Mouse (Mus musculus) stomach, embryonic 14.5 days (tissue): ENCODE measurements around the gene Pycard. TPM values are rescaled to one million over a fixed set of nuclear protein-coding genes. Genes with fewer than 3 reads are reported as not detected.

Source experiments
- ATAC-seq: fragments of 200-750 bp; cut with Nextera tagmentation; 2 replicates; pipeline ENCODE4 v1.8.0; 2017; ENCODE audit warnings: low read depth, moderate TSS enrichment; ENCODE audit not compliant: insufficient number of reproducible peaks, insufficient read depth, low FRiP score
- H3K27ac ChIP-seq: fragments of 300-500 bp; sonication (generic); 2 replicates; pipeline ENCODE4 v1.5.1; 2014; ENCODE audit warnings: mild to moderate bottlenecking, low read length, moderate library complexity, mixed read lengths
- H3K27me3 ChIP-seq: fragments of 300-500 bp; sonication (generic); 2 replicates; pipeline ENCODE4 v1.6.1; 2014; ENCODE audit warnings: low read length, control low read depth, mixed read lengths; ENCODE audit not compliant: control insufficient read depth, insufficient read depth
- H3K36me3 ChIP-seq: fragments of 300-500 bp; sonication (generic); 2 replicates; pipeline ENCODE4 v1.6.1; 2014; ENCODE audit warnings: mild to moderate bottlenecking, control low read depth, low read length, moderate library complexity, mixed read lengths; ENCODE audit not compliant: control insufficient read depth, insufficient read depth
- H3K4me1 ChIP-seq: fragments of 300-500 bp; sonication (generic); 2 replicates; pipeline ENCODE4 v1.6.1; 2014; ENCODE audit warnings: low read length, control low read depth, mixed read lengths; ENCODE audit not compliant: control insufficient read depth, insufficient read depth
- H3K4me2 ChIP-seq: fragments of 300-500 bp; sonication (generic); replicated peaks from 2 replicates; pipeline ENCODE4 v1.6.1; 2014; ENCODE audit warnings: low read depth, low read length, control low read depth
- H3K4me3 ChIP-seq: fragments of 300-500 bp; sonication (generic); 2 replicates; pipeline ENCODE4 v1.5.1; 2014; ENCODE audit warnings: low read depth, low read length, control low read depth
- H3K9ac ChIP-seq: fragments of 300-500 bp; sonication (generic); replicated peaks from 2 replicates; pipeline ENCODE4 v1.6.1; 2014; ENCODE audit warnings: low read depth, mild to moderate bottlenecking, control low read depth, low read length, moderate library complexity, mixed read lengths
- H3K9me3 ChIP-seq: fragments of 300-500 bp; sonication (generic); 2 replicates; pipeline ENCODE4 v1.6.1; 2016; ENCODE audit warnings: low read depth, low read length, control low read depth; ENCODE audit not compliant: control insufficient read depth
- WGBS: fragments of 180-500 bp; shearing (Covaris S2); extraction: QIAGEN DNeasy Blood & Tissue Kit; methylation state at CpG from one replicate; pipeline ENCODE4 v1.1.7; 2014; 5-methylcytosine and 5-hydroxymethylcytosine counted together
- polyA plus RNA-seq: library from polyadenylated mRNA; unstranded; fragments of >200 nt; fragmentation: Nextera tagmentation; extraction: Ambion mirVana; gene quantifications from 2 replicates; pipeline ENCODE4 v1.2.1, GENCODE M21; 2014

The Pycard gene
- polyA plus RNA-seq, 1 experiment from 2014 or later = 71.4 TPM

- Histone ChIP-seq H3K9me3 (no peaks in the 10 kb centered on the region), H3K9ac (no peak overlapping the region), H3K27ac (peak overlapping the region; percentile 53; the same call in 1 of the 2 replicates), H3K36me3 (peaks cover 21% of the 10 kb centered on the region), H3K4me1 (no peaks in the 10 kb centered on the region), H3K27me3 (no peaks in the 10 kb centered on the region), H3K4me3 (peak overlapping the region; percentile 23), H3K4me2 (peak overlapping the region; percentile 45)
- peak; percentile 46; the same call in 1 of the 2 replicates for ATAC-seq
- 31% methylated on average over 5 of the region's 5 CpGs for WGBS
Observed at GRCm38 (mm10) chr7:127992488-127993340, 953 bp downstream of the Pycard start.

GRCm38 (mm10) chr7:127991643-127992487 is 1.8 kb downstream of the Pycard start:
- Histone ChIP-seq H3K27ac (peak overlapping the region; percentile 7; the same call in 1 of the 2 replicates), H3K4me3 (no peak overlapping the region), H3K36me3 (peaks cover 28% of the 10 kb centered on the region), H3K9ac (no peak overlapping the region), H3K9me3 (no peaks in the 10 kb centered on the region), H3K27me3 (no peaks in the 10 kb centered on the region), H3K4me1 (no peaks in the 10 kb centered on the region), H3K4me2 (peak overlapping the region; percentile 45; the same call in 1 of the 2 replicates)
- WGBS = 52% methylated on average over 6 of the region's 6 CpGs
- ATAC-seq = 0 out of 2 replicates have a peak, but pooled peaks have one; percentile 15

- Histone ChIP-seq H3K36me3 (peaks cover 54% of the 10 kb centered on the region), H3K27me3 (no peaks in the 10 kb centered on the region), H3K9ac (no peak overlapping the region), H3K9me3 (no peaks in the 10 kb centered on the region), H3K4me3 (no peak overlapping the region), H3K27ac (no peak overlapping the region), H3K4me2 (no peak overlapping the region), H3K4me1 (no peaks in the 10 kb centered on the region)
- WGBS = 91% methylated on average over 1 of the region's 1 CpGs
- no peak for ATAC-seq
Observed at GRCm38 (mm10) chr7:127988904-127989303, 4.8 kb downstream of the Pycard start.

- H3K27ac ChIP-seq = no peak overlapping the region
- no peak overlapping the region for H3K4me2 ChIP-seq
- H3K27me3 ChIP-seq = no peaks in the 10 kb centered on the region
- no peaks in the 10 kb centered on the region for H3K9me3 ChIP-seq
- H3K4me3 ChIP-seq = no peak overlapping the region
- 88% methylated on average over 3 of the region's 3 CpGs for WGBS
- H3K4me1 ChIP-seq = no peaks in the 10 kb centered on the region
- peaks cover 98% of the 10 kb centered on the region for H3K36me3 ChIP-seq
- no peak for ATAC-seq
- no peak overlapping the region for H3K9ac ChIP-seq
Observed at GRCm38 (mm10) chr7:127980606-127981005, 13.1 kb downstream of the Pycard start.

- no peak for ATAC-seq
- H3K36me3 ChIP-seq = peaks cover 100% of the 10 kb centered on the region
- WGBS = 94% methylated on average over 2 of the region's 2 CpGs
- H3K4me2 ChIP-seq = no peak overlapping the region
- no peaks in the 10 kb centered on the region for H3K9me3 ChIP-seq
- no peak overlapping the region for H3K4me3 ChIP-seq
- H3K9ac ChIP-seq = no peak overlapping the region
- H3K4me1 ChIP-seq = no peaks in the 10 kb centered on the region
- no peak overlapping the region for H3K27ac ChIP-seq
- no peaks in the 10 kb centered on the region for H3K27me3 ChIP-seq
Observed at GRCm38 (mm10) chr7:127978856-127979255, 14.8 kb downstream of the Pycard start.

GRCm38 (mm10) chr7:127974413-127974930 is 19.2 kb downstream of the Pycard start:
- Histone ChIP-seq H3K36me3 (peaks cover 96% of the 10 kb centered on the region), H3K9ac (no peak overlapping the region), H3K4me2 (no peak overlapping the region), H3K9me3 (no peaks in the 10 kb centered on the region), H3K27me3 (no peaks in the 10 kb centered on the region), H3K4me1 (no peaks in the 10 kb centered on the region), H3K27ac (no peak overlapping the region), H3K4me3 (no peak overlapping the region)
- ATAC-seq = no peak
- 87% methylated on average over 2 of the region's 2 CpGs for WGBS

GRCm38 (mm10) chr7:127967922-127968828 is 25.5 kb downstream of the Pycard start:
- Histone ChIP-seq H3K27ac (peak overlapping the region; percentile 96), H3K4me3 (peak overlapping the region; percentile 96), H3K9me3 (no peaks in the 10 kb centered on the region), H3K4me1 (peaks cover 4% of the 10 kb centered on the region), H3K36me3 (peaks cover 34% of the 10 kb centered on the region), H3K27me3 (no peaks in the 10 kb centered on the region), H3K9ac (peak overlapping the region; percentile 92), H3K4me2 (peak overlapping the region; percentile 84)
- peak; percentile 69; the same call in 1 of the 2 replicates for ATAC-seq
- WGBS = under 1% methylated on average over 42 of the region's 42 CpGs
